Mouse (Mus musculus): ENCODE measurements around the gene Kremen2.

The Kremen2 gene

GRCm38 (mm10) chr17:23730441-23730840, 15.2 kb downstream of the Kremen2 start:
- DNase-seq: no peak

- peak; percentile 92 for DNase-seq
These were observed 18.9 kb downstream of the Kremen2 start for GRCm38 (mm10) chr17:23726758-23727142.

- peak; percentile 97 for DNase-seq
These were observed 19.5 kb downstream of the Kremen2 start, which contains the start of gene Pkmyt1 for GRCm38 (mm10) chr17:23725999-23726757. Pkmyt1 (plus strand) TSS chr17:23726336.

- no peak for DNase-seq
These were observed 20.2 kb downstream of the Kremen2 start for GRCm38 (mm10) chr17:23725477-23725876.

- DNase-seq: no peak
These were observed 23.1 kb downstream of the Kremen2 start, which contains the start of gene 1520401A03Rik for GRCm38 (mm10) chr17:23722376-23723125. 1520401A03Rik (minus strand) TSS chr17:23722783.

- no peak for DNase-seq
These were observed 23.7 kb downstream of the Kremen2 start for GRCm38 (mm10) chr17:23721886-23722285.

- no peak for DNase-seq
These were observed 26.2 kb downstream of the Kremen2 start for GRCm38 (mm10) chr17:23719455-23719854.

GRCm38 (mm10) chr17:23717003-23717402, 28.6 kb downstream of the Kremen2 start:
- DNase-seq: no peak

GRCm38 (mm10) chr17:23706212-23706611, 39.4 kb downstream of the Kremen2 start:
- peak; percentile 78 for DNase-seq

- DNase-seq: no peak
These were observed 40.0 kb downstream of the Kremen2 start for GRCm38 (mm10) chr17:23705525-23706104.

- DNase-seq: no peak
These were observed 40.9 kb downstream of the Kremen2 start for GRCm38 (mm10) chr17:23704741-23705140.

GRCm38 (mm10) chr17:23703301-23703700, 42.3 kb downstream of the Kremen2 start:
- DNase-seq: no peak

- peak; percentile 94 for DNase-seq
These were observed 45.6 kb downstream of the Kremen2 start for GRCm38 (mm10) chr17:23700079-23700478.

- DNase-seq: peak; percentile 41
These were observed 46.2 kb downstream of the Kremen2 start for GRCm38 (mm10) chr17:23699131-23700077.

- no peak for DNase-seq
These were observed 49.8 kb downstream of the Kremen2 start for GRCm38 (mm10) chr17:23695801-23696200.

- DNase-seq: no peak
These were observed 51.1 kb downstream of the Kremen2 start for GRCm38 (mm10) chr17:23694491-23694890.
